Mouse (Mus musculus): Measurements from ENCODE around the gene Arf4. TPM values are rescaled to one million over a fixed set of nuclear protein-coding genes. Genes with fewer than 3 reads are reported as not detected.
A peak's percentile ranks its signal among the peaks of the same experiment; 100 is the strongest.
"Not testable (repeated sequence)": the region's sequence is repeated elsewhere in the genome, so short reads cannot be mapped to it uniquely, and the experiment has no call there.

The Arf4 gene
- polyA plus RNA-seq, 1 experiment = 69.6 TPM

DNA sequence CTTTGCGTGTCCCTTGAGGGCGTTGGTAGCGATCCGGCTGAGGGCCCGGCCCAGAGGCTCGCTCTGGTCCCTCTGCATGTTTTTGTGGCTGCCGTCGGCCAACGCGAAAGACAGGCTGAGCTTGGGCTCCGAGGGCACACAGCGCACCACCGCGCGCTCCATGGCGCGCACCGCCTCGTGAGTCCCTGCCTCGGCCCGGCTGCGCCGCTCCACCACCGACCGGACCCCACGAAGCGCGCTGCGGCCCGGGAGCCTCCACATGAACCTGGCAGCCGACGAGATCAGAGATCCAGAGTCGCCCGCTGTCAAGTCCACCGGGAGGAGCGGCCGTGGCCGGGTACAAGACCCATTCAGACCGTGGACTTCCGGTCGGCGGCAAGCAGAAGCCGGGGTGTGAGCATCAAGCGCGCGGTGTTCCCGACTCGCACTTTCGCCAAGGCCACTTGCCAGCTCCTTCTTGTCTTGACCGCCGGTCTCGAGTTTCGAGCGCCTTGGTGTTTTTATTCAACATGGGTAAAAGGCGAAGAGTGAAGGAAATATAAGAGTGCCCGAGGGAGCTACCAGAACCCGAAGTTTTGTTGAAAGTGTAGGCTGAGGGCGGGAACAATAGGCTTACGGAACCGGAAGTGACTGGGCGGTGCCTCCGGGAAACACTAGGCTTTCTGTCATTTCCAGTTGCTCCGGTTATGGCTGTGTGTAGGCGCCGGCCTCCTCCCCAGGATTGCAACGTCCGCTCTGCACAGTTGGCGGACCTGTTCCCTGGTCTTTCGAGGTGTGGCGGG, 31.6 kb downstream of the Arf4 start, which contains the start of gene Pde12:
Gene Pde12, minus strand, starts transcription at position 592 of the 782 bp plus-strand sequence.
- Histone ChIP-seq H3K27ac (ENCODE audit: insufficient read depth, low read length) (peak within 1 kb of the TSS; percentile 95), H3K4me1 (ENCODE audit: control insufficient read depth, insufficient read depth, insufficient read length) (peaks cover 2% of the 10 kb centered on the region; the same call in 1 of the 2 replicates), H3K27me3 (ENCODE audit: control insufficient read depth, insufficient read depth, low read length) (no peaks in the 10 kb centered on the region), H3K4me3 (ENCODE audit: extremely low read depth, insufficient read depth, insufficient read length) (peak within 1 kb of the TSS; percentile 99), H3K36me3 (ENCODE audit: control insufficient read depth, insufficient read depth, low read length) (peaks cover 3% of the 10 kb centered on the region)
- TF ChIP-seq POLR2A (IDR thresholded peaks at IDR 0.05; ENCODE audit: low read depth, low read length) (peak; percentile 64), CTCF (IDR thresholded peaks at IDR 0.05; ENCODE audit: extremely low read depth, insufficient read depth, insufficient read length, insufficient replicate concordance) (no peak)
- WGBS = under 1% methylated on average over 70 of the region's 70 CpGs
- DNase-seq (ENCODE audit: low read depth in 1 of 2, low spot score in 2 of 2) = peak; percentile 74 to 87

DNA sequence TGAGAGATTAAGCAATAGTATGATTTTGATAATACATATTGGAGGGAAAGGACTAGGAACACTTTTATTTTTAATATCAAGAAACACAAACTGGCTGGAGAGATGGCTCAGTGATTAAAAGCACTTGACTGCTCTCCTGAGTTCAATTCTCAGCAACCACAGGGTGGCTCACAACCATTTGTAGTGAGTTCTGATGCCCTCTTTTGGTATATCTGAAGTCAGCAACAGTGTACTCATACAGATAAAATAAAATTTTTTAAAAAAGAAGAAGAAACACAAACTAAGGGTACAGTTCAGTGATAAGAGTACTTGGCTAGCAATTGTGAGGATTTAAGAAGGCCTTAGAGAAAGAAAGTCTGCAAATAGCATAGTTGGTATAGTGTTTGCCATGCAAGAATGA, 33.1 kb downstream of the Arf4 start:
- no peak overlapping the region for H3K4me3 ChIP-seq (ENCODE audit: extremely low read depth, insufficient read depth, insufficient read length)

DNA sequence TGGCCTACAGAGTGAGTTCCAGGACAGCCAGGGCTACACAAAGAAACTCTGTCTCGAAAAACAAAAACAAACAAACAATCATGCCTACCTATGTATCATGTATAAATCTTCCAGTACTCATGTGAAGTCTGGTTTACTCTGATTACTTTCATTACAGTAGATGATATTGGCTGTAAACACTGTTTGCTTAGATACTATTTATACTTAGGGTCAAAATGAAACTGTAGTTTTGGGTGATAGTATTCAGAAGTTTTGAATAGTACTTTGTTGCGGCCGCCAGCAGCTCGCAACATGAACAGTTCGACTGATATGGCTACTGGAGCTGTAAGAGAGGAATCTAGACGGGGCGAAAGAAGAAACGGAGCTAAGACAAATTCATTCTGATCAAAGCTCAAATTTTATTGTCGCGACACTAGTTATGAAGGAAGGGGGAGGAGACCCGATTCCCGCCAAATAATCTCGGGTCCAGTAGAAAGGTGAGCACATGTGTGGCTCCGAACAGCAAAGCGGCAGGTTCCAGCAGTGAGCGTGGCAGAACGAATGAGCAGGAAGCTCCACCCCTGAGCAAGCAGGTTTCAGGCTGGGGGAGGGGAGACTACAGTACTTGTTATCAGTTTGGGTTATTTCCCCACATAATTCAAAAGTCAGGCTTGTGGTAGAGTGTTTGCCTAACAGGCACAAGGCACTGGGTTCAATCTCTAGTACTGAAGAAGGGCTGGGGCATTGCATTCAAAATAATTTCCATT, 34.2 kb downstream of the Arf4 start:
- DNase-seq (ENCODE audit: low read depth in 1 of 2, low spot score in 2 of 2); H3K4me1 ChIP-seq (ENCODE audit: control insufficient read depth, insufficient read depth, insufficient read length); H3K36me3 ChIP-seq (ENCODE audit: control insufficient read depth, insufficient read depth, low read length); H3K27me3 ChIP-seq (ENCODE audit: control insufficient read depth, insufficient read depth, low read length); H3K27ac ChIP-seq (ENCODE audit: insufficient read depth, low read length); H3K4me3 ChIP-seq (ENCODE audit: extremely low read depth, insufficient read depth, insufficient read length): not testable (repeated sequence)
- 39% methylated on average over 17 of the region's 17 CpGs for WGBS

More for the DNA sequence above, 33.1 kb downstream of the Arf4 start:
- peaks cover 2% of the 10 kb centered on the region; the same call in 1 of the 2 replicates for H3K4me1 ChIP-seq (ENCODE audit: control insufficient read depth, insufficient read depth, insufficient read length)
- H3K27ac ChIP-seq (ENCODE audit: insufficient read depth, low read length) = no peak overlapping the region
- TF ChIP-seq CTCF (IDR thresholded peaks at IDR 0.05; ENCODE audit: extremely low read depth, insufficient read depth, insufficient read length, insufficient replicate concordance) = no peak
- TF ChIP-seq POLR2A (IDR thresholded peaks at IDR 0.05; ENCODE audit: low read depth, low read length) = no peak
- no peak for DNase-seq (ENCODE audit: low read depth in 1 of 2, low spot score in 2 of 2)
- no peaks in the 10 kb centered on the region for H3K27me3 ChIP-seq (ENCODE audit: control insufficient read depth, insufficient read depth, low read length)
- no peaks in the 10 kb centered on the region; the same call in none of the 2 replicates for H3K36me3 ChIP-seq (ENCODE audit: control insufficient read depth, insufficient read depth, low read length)

DNA sequence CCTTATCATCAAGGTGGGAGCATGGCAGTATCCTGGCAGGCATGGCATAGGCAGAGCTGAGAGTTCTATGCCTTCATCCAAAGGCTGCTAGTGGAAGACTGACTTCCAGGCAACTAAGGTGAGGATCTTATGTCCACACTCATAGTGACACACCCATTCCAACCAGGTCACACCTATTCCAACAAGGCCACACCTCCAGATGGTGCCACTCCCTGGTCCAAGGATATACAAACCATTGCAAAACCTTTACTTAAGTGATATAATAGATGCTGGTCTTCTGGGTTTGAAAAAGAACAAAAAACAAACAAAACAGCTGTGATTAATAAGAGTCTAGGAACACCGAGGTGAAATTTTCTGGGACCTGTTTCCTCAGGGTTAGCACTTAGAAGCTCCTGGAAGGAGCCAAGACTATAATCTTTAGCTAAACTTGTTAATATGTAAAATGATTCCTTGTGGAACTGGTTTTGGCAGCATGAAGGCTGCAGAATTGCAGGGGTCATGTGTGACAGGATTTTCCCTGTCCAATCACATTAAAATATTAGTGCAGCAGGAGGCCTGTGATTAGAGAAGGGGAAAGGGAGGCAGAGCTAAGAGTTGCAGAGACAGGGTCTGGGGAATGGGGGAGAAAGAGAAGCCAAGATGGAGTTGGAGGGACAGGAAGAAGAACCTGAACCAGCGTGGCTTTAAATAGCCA, 36.7 kb downstream of the Arf4 start:
- H3K27ac ChIP-seq (ENCODE audit: insufficient read depth, low read length); H3K4me3 ChIP-seq (ENCODE audit: extremely low read depth, insufficient read depth, insufficient read length); H3K27me3 ChIP-seq (ENCODE audit: control insufficient read depth, insufficient read depth, low read length); H3K36me3 ChIP-seq (ENCODE audit: control insufficient read depth, insufficient read depth, low read length); H3K4me1 ChIP-seq (ENCODE audit: control insufficient read depth, insufficient read depth, insufficient read length); DNase-seq (ENCODE audit: low read depth in 1 of 2, low spot score in 2 of 2): not testable (repeated sequence)
- 77% methylated on average over 2 of the region's 2 CpGs for WGBS

DNA sequence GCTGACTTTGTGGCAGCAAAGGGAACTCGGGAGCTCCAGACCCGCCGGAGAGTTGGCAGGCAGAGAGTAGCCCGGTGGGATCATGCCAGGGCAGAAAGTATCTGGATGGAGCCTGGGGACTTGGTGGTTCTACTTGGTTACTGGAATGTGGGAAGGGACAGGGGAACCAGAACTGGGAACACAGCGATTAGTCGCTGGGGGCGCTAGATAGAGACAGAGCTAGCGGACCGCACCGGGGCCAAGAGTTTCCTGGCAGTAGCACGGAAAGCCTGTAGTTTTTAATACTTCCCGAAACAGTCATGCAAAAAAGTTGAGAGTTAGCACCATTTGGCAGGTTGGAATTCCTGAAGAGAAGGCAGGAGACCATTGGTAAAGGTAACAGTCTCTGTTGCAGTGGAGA, 37.5 kb downstream of the Arf4 start:
- no peak for TF ChIP-seq CTCF (IDR thresholded peaks at IDR 0.05; ENCODE audit: extremely low read depth, insufficient read depth, insufficient read length, insufficient replicate concordance)
- TF ChIP-seq POLR2A (IDR thresholded peaks at IDR 0.05; ENCODE audit: low read depth, low read length) = no peak
- peak in 1 of 2 experiments; percentile 22 for DNase-seq (ENCODE audit: low read depth in 1 of 2, low spot score in 2 of 2)
- Histone ChIP-seq H3K27ac (ENCODE audit: insufficient read depth, low read length) (no peak overlapping the region), H3K36me3 (ENCODE audit: control insufficient read depth, insufficient read depth, low read length) (no peaks in the 10 kb centered on the region), H3K4me1 (ENCODE audit: control insufficient read depth, insufficient read depth, insufficient read length) (no peaks in the 10 kb centered on the region; the same call in 1 of the 2 replicates), H3K4me3 (ENCODE audit: extremely low read depth, insufficient read depth, insufficient read length) (no peak overlapping the region), H3K27me3 (ENCODE audit: control insufficient read depth, insufficient read depth, low read length) (no peaks in the 10 kb centered on the region)
- WGBS = 21% methylated on average over 12 of the region's 12 CpGs

DNA sequence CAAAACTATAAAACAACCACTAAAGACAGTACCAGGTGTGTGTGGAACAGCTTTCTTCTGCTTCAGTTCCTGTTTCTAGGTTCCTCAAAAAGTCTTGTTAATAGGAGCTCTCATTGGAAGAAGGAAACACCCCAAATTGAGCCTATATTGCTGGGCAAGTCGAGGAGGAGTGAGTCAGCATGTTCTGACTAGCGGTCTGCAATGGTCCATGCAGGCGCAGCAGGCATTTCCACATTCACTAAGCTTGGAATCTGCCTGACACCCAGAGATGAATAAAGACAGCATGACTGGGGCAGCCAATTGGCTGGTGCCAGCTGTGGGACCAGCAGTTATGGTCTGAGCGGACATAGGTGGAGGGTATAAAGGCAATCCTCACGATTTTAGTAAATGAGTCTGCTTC, 37.9 kb downstream of the Arf4 start:
- no peak for TF ChIP-seq POLR2A (IDR thresholded peaks at IDR 0.05; ENCODE audit: low read depth, low read length)
- no peak for TF ChIP-seq CTCF (IDR thresholded peaks at IDR 0.05; ENCODE audit: extremely low read depth, insufficient read depth, insufficient read length, insufficient replicate concordance)
- no peaks in the 10 kb centered on the region for H3K36me3 ChIP-seq (ENCODE audit: control insufficient read depth, insufficient read depth, low read length)
- H3K4me3 ChIP-seq (ENCODE audit: extremely low read depth, insufficient read depth, insufficient read length) = no peak overlapping the region
- H3K27me3 ChIP-seq (ENCODE audit: control insufficient read depth, insufficient read depth, low read length) = no peaks in the 10 kb centered on the region
- DNase-seq (ENCODE audit: low read depth in 1 of 2, low spot score in 2 of 2) = no peak
- WGBS = 38% methylated on average over 5 of the region's 5 CpGs
- no peaks in the 10 kb centered on the region; the same call in 1 of the 2 replicates for H3K4me1 ChIP-seq (ENCODE audit: control insufficient read depth, insufficient read depth, insufficient read length)
- H3K27ac ChIP-seq (ENCODE audit: insufficient read depth, low read length) = no peak overlapping the region

Data from spleen, adult 2 months (tissue).